Mouse (Mus musculus) right cerebral cortex, adult 2 months (tissue): ENCODE measurements at regions not wholly inside any gene's neighbourhood (a gene's known extent, or its start where the extent isn't known, plus 50 kb on each side); places are given as distances from the start of the nearest gene placed in this dataset.

Experiments
- DNase-seq, 2 experiments: peaks; one replicate each; pipeline ENCODE4 v3.0.0; 2021 to 2022; ENCODE audit warnings: low spot score in 2 of 2

DNA sequence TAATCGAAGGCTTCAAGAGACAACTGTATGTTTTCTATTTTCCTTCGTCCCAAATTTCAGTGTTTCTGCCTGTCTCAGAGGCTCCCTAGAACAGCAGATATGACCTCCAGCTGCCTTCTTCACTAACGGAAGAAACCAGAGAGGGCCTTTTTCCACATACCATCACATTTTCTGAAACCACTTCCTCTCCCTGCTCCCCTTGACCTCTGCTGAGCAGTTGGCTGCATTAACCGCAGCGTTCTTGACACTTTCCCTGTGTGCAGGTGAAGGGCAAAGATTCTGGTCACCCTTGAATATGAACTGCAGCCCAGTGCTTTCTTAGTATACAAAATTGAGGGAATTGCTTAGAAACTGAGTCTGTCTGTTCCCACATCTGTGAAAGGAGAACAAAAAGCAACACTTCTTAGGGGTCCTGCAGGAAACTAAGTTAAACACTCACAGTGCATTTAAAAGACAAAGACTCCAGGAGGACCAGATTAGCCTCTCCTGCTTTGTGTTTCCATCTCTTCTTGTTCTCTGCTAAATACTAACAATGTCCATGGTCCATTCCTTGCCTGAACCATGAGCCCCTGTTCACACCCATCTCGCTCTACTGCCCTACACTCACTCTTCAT is 98.4 kb downstream of the Akap11 start:
- DNase-seq: no peak

GRCm38 (mm10) chr14:78436586-78436985 is 100.0 kb downstream of the Akap11 start:
- DNase-seq: no peak

DNA sequence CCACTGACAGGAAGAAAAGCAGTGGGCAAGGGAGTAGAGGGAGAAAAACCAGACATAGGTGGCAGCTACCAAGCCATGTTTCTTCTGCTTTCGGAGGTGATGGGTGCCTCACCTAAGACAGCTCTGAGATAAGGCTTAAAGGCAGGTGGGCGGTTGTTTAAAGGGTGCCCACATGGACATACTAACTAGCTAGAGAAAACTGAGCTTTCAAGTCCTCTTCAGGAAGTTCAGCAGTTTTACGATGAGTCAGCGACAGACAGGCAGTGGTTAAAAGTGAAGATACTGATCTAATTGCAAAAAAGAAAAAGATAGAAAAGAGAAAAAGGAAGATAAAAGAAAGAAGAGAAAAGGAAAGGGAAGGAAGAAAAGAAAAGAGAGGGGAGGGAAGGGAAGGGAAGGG is 100.6 kb downstream of the Akap11 start:
- DNase-seq: no peak

- DNase-seq: no peak
Observed at GRCm38 (mm10) chr14:78435561-78435960, 101.0 kb downstream of the Akap11 start.

GRCm38 (mm10) chr14:78434753-78435152 is 101.9 kb downstream of the Akap11 start:
- no peak for DNase-seq

DNA sequence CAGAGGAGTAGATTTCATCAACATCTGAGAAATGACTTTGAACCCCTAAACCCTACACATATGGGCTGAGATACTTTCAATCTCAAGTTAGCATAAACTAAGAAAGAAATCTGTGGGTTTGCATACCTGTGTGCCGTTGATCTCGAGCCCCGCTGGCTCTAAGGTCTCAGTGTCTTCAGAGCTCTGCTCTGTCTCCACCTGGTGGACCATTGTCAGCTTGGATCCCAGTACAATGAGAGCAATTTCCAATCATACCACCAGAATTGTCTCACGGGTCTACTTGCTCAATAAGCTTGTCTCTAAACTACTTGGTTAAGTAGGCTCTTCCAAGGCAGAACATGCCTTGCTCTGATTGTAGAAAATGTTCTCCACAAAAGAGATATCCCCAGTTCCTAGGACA is 102.5 kb downstream of the Akap11 start:
- DNase-seq: no peak

- no peak for DNase-seq
Observed at GRCm38 (mm10) chr14:78432471-78432870, 104.1 kb downstream of the Akap11 start.

GRCm38 (mm10) chr14:78431931-78432330 is 104.7 kb downstream of the Akap11 start:
- DNase-seq: no peak

DNA sequence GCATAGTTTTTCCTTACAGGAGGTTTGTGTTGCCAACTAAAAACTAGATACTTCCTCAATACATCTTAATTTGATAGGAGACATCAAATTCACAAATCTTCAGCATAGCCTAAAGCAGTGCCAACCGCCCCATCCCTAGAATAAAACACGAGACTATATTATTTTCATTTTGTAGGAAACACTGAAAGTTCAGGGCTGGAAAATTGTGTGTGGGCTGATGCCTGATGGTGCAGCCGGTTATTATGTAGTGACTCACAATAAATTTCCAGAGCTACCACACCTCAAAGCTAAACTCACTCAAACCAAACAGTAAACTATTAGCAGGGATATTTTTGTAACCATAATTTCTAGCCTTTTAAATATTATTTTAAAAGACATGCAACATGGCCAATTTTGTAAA is 105.2 kb downstream of the Akap11 start:
- peak; percentile 25 to 29 for DNase-seq

- DNase-seq: peak; percentile 27 to 37
Observed at GRCm38 (mm10) chr14:78428233-78429019, 108.2 kb downstream of the Akap11 start.

GRCm38 (mm10) chr14:78427062-78427461 is 109.5 kb downstream of the Akap11 start:
- no peak for DNase-seq

DNA sequence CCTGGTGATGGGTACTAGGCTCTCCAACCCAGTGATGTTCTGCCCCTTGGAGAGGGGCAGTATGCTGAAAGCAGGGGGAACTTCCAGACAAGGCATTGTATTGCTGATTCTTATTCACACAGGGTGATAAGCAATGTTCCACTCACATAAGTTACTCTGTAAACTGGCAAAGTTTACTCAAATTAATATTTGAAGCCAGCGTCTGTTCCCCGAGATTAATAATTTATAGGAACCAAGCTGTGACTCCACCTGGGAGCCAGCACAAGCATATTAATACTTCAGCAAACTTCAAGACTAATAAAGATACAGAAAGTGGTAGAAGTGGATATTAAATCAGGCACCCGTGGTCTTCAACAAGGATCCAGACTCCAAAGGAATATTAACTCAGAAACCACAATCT is 114.0 kb downstream of the Akap11 start:
- no peak for DNase-seq

- DNase-seq: no peak
Observed at GRCm38 (mm10) chr14:78420966-78421365, 113.1 kb upstream of the Tnfsf11 start.

DNA sequence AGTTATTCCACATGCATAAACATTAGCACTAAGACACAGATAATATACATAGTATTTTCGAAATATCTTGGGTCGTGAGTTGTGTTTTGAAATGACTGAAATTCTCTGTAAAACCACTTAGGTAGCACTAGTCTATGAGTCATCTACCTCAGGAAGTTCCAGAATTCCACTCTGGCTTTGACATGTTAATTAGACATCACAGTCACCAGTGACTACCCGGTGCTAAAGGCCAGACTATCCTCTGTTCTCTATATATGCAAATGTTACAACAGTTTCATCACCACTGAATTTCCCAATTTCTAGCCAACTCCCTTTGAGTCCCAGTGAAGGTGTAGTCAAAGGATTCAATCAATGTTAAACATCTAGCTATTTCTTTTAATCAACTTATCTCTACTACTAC is 112.3 kb upstream of the Tnfsf11 start:
- no peak for DNase-seq

DNA sequence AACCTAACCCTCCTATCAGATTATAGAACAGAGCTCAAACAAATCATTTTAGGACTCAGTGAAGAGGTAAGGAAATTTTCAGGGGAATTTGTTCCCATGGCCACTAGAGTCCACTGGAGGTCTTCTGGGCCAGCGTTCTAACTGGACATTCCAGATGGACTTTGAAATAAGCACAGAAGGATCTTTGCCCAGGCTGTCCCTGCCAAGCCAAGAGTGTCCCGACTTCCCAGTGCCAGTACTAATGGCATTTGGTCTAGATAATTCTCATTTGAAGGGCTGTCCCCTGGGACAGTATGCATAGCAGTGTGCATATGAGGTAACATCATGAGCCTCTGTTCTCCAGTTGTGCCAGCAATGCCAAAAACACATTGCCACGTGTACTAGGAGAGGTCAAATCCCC is 97.7 kb upstream of the Tnfsf11 start:
- no peak for DNase-seq

DNA sequence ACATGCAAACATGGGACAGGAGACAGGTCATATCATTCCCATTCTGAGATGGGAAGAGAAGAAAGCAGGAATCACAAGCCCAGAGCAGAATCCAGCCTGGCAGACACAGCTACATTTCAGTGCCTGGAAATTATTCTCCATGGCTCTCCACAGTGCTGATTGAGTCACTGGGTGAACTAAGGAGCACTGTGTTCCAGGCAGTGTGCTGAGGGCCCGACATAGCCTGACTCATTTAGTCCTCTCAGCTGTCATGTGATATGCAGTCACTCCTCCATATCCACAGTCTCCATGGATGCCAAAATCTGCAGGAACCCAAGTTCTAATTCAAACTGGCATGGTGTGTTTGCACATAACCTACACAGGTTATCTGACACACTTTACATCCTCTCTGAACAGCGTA is 90.1 kb upstream of the Tnfsf11 start:
- no peak for DNase-seq

- no peak for DNase-seq
Observed at GRCm38 (mm10) chr14:78395631-78396030, 87.8 kb upstream of the Tnfsf11 start.

GRCm38 (mm10) chr14:78387011-78387410 is 79.2 kb upstream of the Tnfsf11 start:
- no peak for DNase-seq

- DNase-seq: no peak
Observed at GRCm38 (mm10) chr14:78384370-78384769, 76.5 kb upstream of the Tnfsf11 start.

- DNase-seq: peak; percentile 76 to 87
Observed at GRCm38 (mm10) chr14:78383256-78383709, 75.4 kb upstream of the Tnfsf11 start.

GRCm38 (mm10) chr14:78380011-78380410 is 72.2 kb upstream of the Tnfsf11 start:
- DNase-seq: no peak

- no peak for DNase-seq
Observed at GRCm38 (mm10) chr14:78376591-78376990, 68.7 kb upstream of the Tnfsf11 start.

DNA sequence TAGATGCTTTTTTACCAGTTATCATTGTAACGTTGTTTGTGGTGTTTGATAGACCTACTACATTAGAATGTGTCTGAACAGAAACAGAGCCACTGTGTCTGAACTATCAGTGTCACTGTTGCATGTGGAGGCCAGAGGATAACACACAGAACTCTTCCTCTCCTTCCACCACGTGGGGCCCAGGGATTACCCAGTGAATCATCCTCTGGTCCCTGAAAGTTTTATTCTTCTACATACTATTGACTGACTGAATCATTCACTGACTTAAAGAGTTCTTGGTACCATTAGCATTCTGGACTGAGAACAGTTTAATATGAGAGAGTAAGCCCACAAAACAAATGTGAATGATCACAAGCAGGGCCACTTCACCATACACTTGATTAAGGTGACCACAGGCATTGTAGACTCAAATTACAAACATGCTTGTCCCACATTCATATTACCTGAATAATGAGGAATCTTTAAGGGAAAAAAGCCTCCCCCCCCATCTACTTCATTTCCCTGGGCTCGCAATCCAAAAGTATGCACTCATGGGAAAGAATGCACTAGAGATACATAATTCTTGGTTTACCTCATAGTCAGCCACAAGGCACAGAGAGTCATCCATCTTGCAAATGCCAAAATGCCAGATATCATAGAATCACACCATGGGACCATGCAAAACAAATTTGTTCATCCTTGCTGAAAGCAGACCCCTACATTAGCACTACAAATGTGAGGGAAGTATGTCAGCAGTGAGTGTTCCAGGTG is 68.1 kb upstream of the Tnfsf11 start:
- no peak for DNase-seq
